Mouse (Mus musculus) heart, adult 2 months (tissue): ENCODE measurements at regions not wholly inside any gene's neighbourhood (a gene's known extent, or its start where the extent isn't known, plus 50 kb on each side); places are given as distances from the start of the nearest gene placed in this dataset.

Experiments used
- DNase-seq, 2 experiments: peaks; one replicate each; pipeline ENCODE4 v3.0.0; 2021
- H3K27ac ChIP-seq: fragments of 200-600 bp; 2 replicates; pipeline ENCODE4 v1.8.1; 2022
- H3K27me3 ChIP-seq: fragments of 200-500 bp; 2 replicates; pipeline ENCODE4 v1.6.1; 2012; ENCODE audit warnings: mild to moderate bottlenecking, low read length, inconsistent platforms, mixed read lengths; ENCODE audit not compliant: control insufficient read depth, insufficient read depth
- H3K36me3 ChIP-seq: fragments of 200-500 bp; 2 replicates; pipeline ENCODE4 v1.6.1; 2012; ENCODE audit warnings: low read length, inconsistent platforms; ENCODE audit not compliant: control insufficient read depth, insufficient read depth
- H3K4me1 ChIP-seq: fragments of 200-500 bp; 2 replicates; pipeline ENCODE4 v1.6.1; 2011; ENCODE audit warnings: low read length; ENCODE audit not compliant: control insufficient read depth, insufficient read depth
- H3K4me3 ChIP-seq: fragments of 200-600 bp; 2 replicates; pipeline ENCODE4 v1.8.1; 2022
- H3K79me2 ChIP-seq: fragments of 200-500 bp; replicated peaks from 2 replicates; pipeline ENCODE4 v1.6.1; 2012; ENCODE audit warnings: mild to moderate bottlenecking, inconsistent platforms, low read length, moderate library complexity, mixed read lengths; ENCODE audit not compliant: control insufficient read depth, insufficient read depth
- H3K9ac ChIP-seq: fragments of 200-500 bp; 2 replicates; pipeline ENCODE4 v1.6.1; 2012; ENCODE audit warnings: low read depth, mild to moderate bottlenecking, control low read depth, inconsistent platforms, low read length, mixed read lengths
- CTCF ChIP-seq: fragments of 200-600 bp; IDR thresholded peaks from 2 replicates; pipeline ENCODE4 v1.8.1; 2022; ENCODE audit warnings: antibody characterized with exemption, mild to moderate bottlenecking, moderate library complexity
- EP300 ChIP-seq: fragments of 200-500 bp; IDR thresholded peaks from 2 replicates; pipeline ENCODE4 v1.6.1; 2011; ENCODE audit warnings: low read depth, low read length, control low read depth; ENCODE audit not compliant: insufficient read depth
- POLR2A ChIP-seq: fragments of 200-500 bp; IDR thresholded peaks from 2 replicates; pipeline ENCODE4 v1.6.1; 2011; ENCODE audit warnings: mild to moderate bottlenecking, low read depth, low read length, control low read depth; ENCODE audit not compliant: insufficient read depth
- WGBS: fragments of 180-500 bp; shearing (Covaris S2); methylation state at CpG from one replicate; pipeline ENCODE4 v1.1.7; 2018; 5-methylcytosine and 5-hydroxymethylcytosine counted together
- intact Hi-C: fragments of 180-260 bp; cut with DNase I; formaldehyde crosslinking; loops from one replicate; pipeline ENCODE4 v1.15.1; 2025

- H3K4me1 ChIP-seq = no peaks in the 10 kb centered on the region
- WGBS = 78% methylated on average over 5 of the region's 5 CpGs
- H3K4me3 ChIP-seq = no peak overlapping the region
- H3K27me3 ChIP-seq = no peaks in the 10 kb centered on the region
- DNase-seq = peak in 1 of 2 experiments; percentile 14
- intact Hi-C loops = no loop called here
- no peak overlapping the region for H3K9ac ChIP-seq
- H3K36me3 ChIP-seq = no peaks in the 10 kb centered on the region
- no peak for TF ChIP-seq EP300
- H3K79me2 ChIP-seq = no peaks in the 10 kb centered on the region
- no peak overlapping the region for H3K27ac ChIP-seq
Measured at GRCm38 (mm10) chr4:55461927-55462326, 70.3 kb downstream of the Klf4 start.

- Histone ChIP-seq H3K4me3 (no peak overlapping the region), H3K79me2 (no peaks in the 10 kb centered on the region), H3K27ac (no peak overlapping the region), H3K36me3 (no peaks in the 10 kb centered on the region), H3K9ac (no peak overlapping the region), H3K4me1 (no peaks in the 10 kb centered on the region), H3K27me3 (no peaks in the 10 kb centered on the region)
- no peak for TF ChIP-seq EP300
- no peak for TF ChIP-seq CTCF
- TF ChIP-seq POLR2A = no peak
- WGBS = 51% methylated on average over 5 of the region's 5 CpGs
- peak in 1 of 2 experiments; percentile 14 for DNase-seq
- intact Hi-C loops = no loop called here
Measured at GRCm38 (mm10) chr4:55453902-55454301, 78.4 kb downstream of the Klf4 start.

GRCm38 (mm10) chr4:55452546-55452945 is 79.7 kb downstream of the Klf4 start:
- no peaks in the 10 kb centered on the region for H3K27me3 ChIP-seq
- no peak overlapping the region for H3K4me3 ChIP-seq
- no peaks in the 10 kb centered on the region for H3K4me1 ChIP-seq
- intact Hi-C loops = no loop called here
- H3K9ac ChIP-seq = no peak overlapping the region
- WGBS = 57% methylated on average over 6 of the region's 6 CpGs
- H3K36me3 ChIP-seq = no peaks in the 10 kb centered on the region
- H3K79me2 ChIP-seq = no peaks in the 10 kb centered on the region
- no peak overlapping the region for H3K27ac ChIP-seq
- no peak for DNase-seq
- TF ChIP-seq EP300 = no peak
- TF ChIP-seq POLR2A = no peak
- no peak for TF ChIP-seq CTCF

- H3K27me3 ChIP-seq = no peaks in the 10 kb centered on the region
- TF ChIP-seq EP300 (no peak), CTCF (no peak), POLR2A (no peak)
- intact Hi-C loops = no loop called here
- no peaks in the 10 kb centered on the region for H3K4me1 ChIP-seq
- no peak overlapping the region for H3K4me3 ChIP-seq
- H3K27ac ChIP-seq = no peak overlapping the region
- no peak for DNase-seq
- no peaks in the 10 kb centered on the region for H3K79me2 ChIP-seq
- H3K9ac ChIP-seq = no peak overlapping the region
- H3K36me3 ChIP-seq = no peaks in the 10 kb centered on the region
- WGBS = 88% methylated on average over 2 of the region's 2 CpGs
Measured at GRCm38 (mm10) chr4:55451711-55452110, 80.6 kb downstream of the Klf4 start.

- peak; percentile 45 for TF ChIP-seq CTCF
- TF ChIP-seq POLR2A = no peak
- Histone ChIP-seq H3K4me3 (no peak overlapping the region), H3K27ac (no peak overlapping the region), H3K9ac (no peak overlapping the region), H3K27me3 (no peaks in the 10 kb centered on the region), H3K79me2 (no peaks in the 10 kb centered on the region), H3K4me1 (no peaks in the 10 kb centered on the region), H3K36me3 (no peaks in the 10 kb centered on the region)
- 69% methylated on average over 4 of the region's 4 CpGs for WGBS
- intact Hi-C loops = no loop called here
- no peak for DNase-seq
Measured at GRCm38 (mm10) chr4:55451026-55451425, 81.2 kb downstream of the Klf4 start.

GRCm38 (mm10) chr4:55443489-55443888 is 88.8 kb downstream of the Klf4 start:
- DNase-seq = no peak
- no peak for TF ChIP-seq EP300
- no peak for TF ChIP-seq CTCF
- TF ChIP-seq POLR2A = no peak
- H3K9ac ChIP-seq = no peak overlapping the region
- no peaks in the 10 kb centered on the region for H3K79me2 ChIP-seq
- no peaks in the 10 kb centered on the region for H3K4me1 ChIP-seq
- intact Hi-C loops = no loop called here
- WGBS = 83% methylated on average over 9 of the region's 9 CpGs
- H3K36me3 ChIP-seq = no peaks in the 10 kb centered on the region
- no peak overlapping the region for H3K27ac ChIP-seq
- H3K4me3 ChIP-seq = no peak overlapping the region
- H3K27me3 ChIP-seq = no peaks in the 10 kb centered on the region
